Mouse (Mus musculus): ENCODE measurements at regions not wholly inside any gene's neighbourhood (a gene's known extent, or its start where the extent isn't known, plus 50 kb on each side); places are given as distances from the start of the nearest gene placed in this dataset.

DNA sequence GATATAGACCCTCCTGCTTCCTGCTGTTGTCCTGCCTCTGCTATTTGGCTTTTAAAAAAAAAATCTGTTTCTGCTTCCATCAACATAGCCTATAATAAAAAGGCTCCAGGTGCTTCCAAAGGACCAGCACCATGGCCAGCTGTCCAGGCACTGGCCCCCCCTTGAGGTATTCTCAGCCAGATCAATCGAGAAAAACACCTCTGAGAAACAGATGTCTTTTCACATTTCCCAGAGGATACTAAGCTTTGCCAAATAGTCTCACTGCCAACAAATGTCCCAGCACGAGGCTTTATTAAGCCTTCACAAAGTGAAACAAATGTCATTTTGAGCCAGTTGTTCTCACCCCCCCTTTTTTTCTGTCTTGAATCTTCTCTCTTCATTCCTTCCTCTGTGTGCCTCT is 2880.7 kb upstream of the 5930422O12Rik start:
- H3K9me3 ChIP-seq (replicated peaks; ENCODE audit: control insufficient read depth, low read length): no peaks in the 10 kb centered on the region
- no peak overlapping the region for H3K4me3 ChIP-seq (ENCODE audit: low read depth, low read length)
- DNase-seq (ENCODE audit: low spot score) (no peak), ATAC-seq (replicated peaks; ENCODE audit: insufficient number of reproducible peaks, low FRiP score, low TSS enrichment, low read depth) (no peak)
- no peaks in the 10 kb centered on the region for H3K27me3 ChIP-seq (ENCODE audit: control insufficient read depth, insufficient read depth, low read length)
- 39% methylated on average over 2 of the region's 2 CpGs for WGBS
- H3K9ac ChIP-seq (replicated peaks; ENCODE audit: low read length): no peak overlapping the region
- no peaks in the 10 kb centered on the region for H3K4me1 ChIP-seq (ENCODE audit: control insufficient read depth, insufficient read depth, low read length)
- no peaks in the 10 kb centered on the region for H3K36me3 ChIP-seq (replicated peaks; ENCODE audit: control insufficient read depth, insufficient read depth, low read depth, low read length)
- H3K4me2 ChIP-seq (ENCODE audit: low read depth, low read length): no peak overlapping the region
- no peak overlapping the region for H3K27ac ChIP-seq (replicated peaks; ENCODE audit: low read depth, low read length)

DNA sequence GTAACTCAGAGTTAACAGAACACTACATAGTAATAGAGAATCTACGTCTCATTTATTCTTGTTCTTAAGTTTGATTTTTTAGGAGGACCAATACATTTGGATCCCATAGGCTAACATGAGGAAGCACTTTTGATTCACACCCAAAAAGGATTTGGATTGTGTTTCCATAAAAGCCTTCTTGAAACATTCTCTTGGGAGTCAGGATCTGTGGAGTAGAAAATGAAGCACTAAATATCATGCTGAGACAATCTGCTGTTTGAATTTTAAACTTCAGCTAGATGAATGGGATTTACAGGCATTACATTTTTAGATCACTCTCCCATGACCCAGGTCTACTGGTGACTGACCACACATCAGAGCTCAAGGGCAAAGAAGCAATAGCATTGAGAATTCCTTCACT is 2877.5 kb upstream of the 5930422O12Rik start:
- Histone ChIP-seq H3K4me2 (ENCODE audit: low read depth, low read length) (no peak overlapping the region), H3K27me3 (ENCODE audit: control insufficient read depth, insufficient read depth, low read length) (no peaks in the 10 kb centered on the region), H3K9me3 (replicated peaks; ENCODE audit: control insufficient read depth, low read length) (no peaks in the 10 kb centered on the region), H3K4me1 (ENCODE audit: control insufficient read depth, insufficient read depth, low read length) (no peaks in the 10 kb centered on the region), H3K27ac (replicated peaks; ENCODE audit: low read depth, low read length) (no peak overlapping the region), H3K4me3 (ENCODE audit: low read depth, low read length) (no peak overlapping the region), H3K9ac (replicated peaks; ENCODE audit: low read length) (no peak overlapping the region), H3K36me3 (replicated peaks; ENCODE audit: control insufficient read depth, insufficient read depth, low read depth, low read length) (no peaks in the 10 kb centered on the region)
- DNase-seq (ENCODE audit: low spot score) (no peak), ATAC-seq (replicated peaks; ENCODE audit: insufficient number of reproducible peaks, low FRiP score, low TSS enrichment, low read depth) (no peak)
- WGBS: 86% methylated on average over 1 of the region's 1 CpGs

GRCm38 (mm10) chr8:30557429-30557828 is 2871.1 kb upstream of the 5930422O12Rik start:
- ATAC-seq (replicated peaks; ENCODE audit: insufficient number of reproducible peaks, low FRiP score, low TSS enrichment, low read depth): no peak
- no peaks in the 10 kb centered on the region for H3K36me3 ChIP-seq (replicated peaks; ENCODE audit: control insufficient read depth, insufficient read depth, low read depth, low read length)
- no peak overlapping the region for H3K4me2 ChIP-seq (ENCODE audit: low read depth, low read length)
- no peak overlapping the region for H3K27ac ChIP-seq (replicated peaks; ENCODE audit: low read depth, low read length)
- no peak overlapping the region for H3K4me3 ChIP-seq (ENCODE audit: low read depth, low read length)
- H3K27me3 ChIP-seq (ENCODE audit: control insufficient read depth, insufficient read depth, low read length): no peaks in the 10 kb centered on the region
- H3K9me3 ChIP-seq (replicated peaks; ENCODE audit: control insufficient read depth, low read length): no peaks in the 10 kb centered on the region
- no peak for DNase-seq (ENCODE audit: low spot score)
- H3K9ac ChIP-seq (replicated peaks; ENCODE audit: low read length): no peak overlapping the region
- H3K4me1 ChIP-seq (ENCODE audit: control insufficient read depth, insufficient read depth, low read length): no peaks in the 10 kb centered on the region

DNA sequence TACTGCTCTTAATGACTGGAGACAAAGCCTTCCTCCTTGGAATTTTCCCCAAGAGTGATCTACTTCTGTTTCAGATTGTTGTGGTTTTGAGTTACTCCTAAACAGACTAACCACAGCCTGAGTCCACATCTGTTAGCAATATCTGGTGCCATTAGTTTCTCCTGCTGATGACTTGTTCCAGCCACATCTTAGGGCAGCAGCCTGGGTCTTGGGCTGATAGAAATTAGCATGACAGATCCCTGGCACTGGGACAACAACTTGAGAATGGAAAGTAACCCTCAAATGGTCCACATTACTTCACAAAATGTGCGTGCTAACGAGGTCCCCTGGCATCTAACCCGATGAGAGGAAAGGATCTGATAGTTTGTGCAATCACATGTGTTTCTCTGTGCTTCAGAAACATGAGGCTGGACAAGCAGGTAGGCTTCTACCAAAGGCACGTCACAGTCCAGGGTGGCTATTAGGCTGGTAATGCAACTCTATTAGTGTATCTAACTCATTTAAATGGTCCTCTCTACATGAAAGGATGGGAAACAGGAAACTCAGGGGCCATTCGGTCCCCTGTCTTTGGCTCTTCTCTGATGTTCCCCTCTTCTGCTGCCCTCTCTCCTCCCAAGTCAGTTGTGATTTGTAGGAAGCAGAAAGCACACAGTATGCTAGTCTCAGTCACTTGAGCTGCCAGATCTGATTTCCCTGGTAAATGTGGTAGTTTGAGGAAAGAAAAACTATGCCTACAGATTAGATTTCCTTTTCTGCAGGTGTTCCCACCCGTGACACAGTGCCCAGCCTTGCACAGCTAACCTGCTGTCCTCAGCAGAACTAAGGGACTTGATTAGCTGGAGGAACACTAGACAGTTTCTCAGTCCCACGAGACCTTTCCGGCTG is 2866.9 kb upstream of the 5930422O12Rik start:
- Histone ChIP-seq H3K27ac (replicated peaks; ENCODE audit: low read depth, low read length) (no peak overlapping the region), H3K9me3 (replicated peaks; ENCODE audit: control insufficient read depth, low read length) (no peaks in the 10 kb centered on the region), H3K9ac (replicated peaks; ENCODE audit: low read length) (no peak overlapping the region), H3K4me3 (ENCODE audit: low read depth, low read length) (no peak overlapping the region), H3K27me3 (ENCODE audit: control insufficient read depth, insufficient read depth, low read length) (no peaks in the 10 kb centered on the region), H3K4me1 (ENCODE audit: control insufficient read depth, insufficient read depth, low read length) (no peaks in the 10 kb centered on the region), H3K4me2 (ENCODE audit: low read depth, low read length) (no peak overlapping the region), H3K36me3 (replicated peaks; ENCODE audit: control insufficient read depth, insufficient read depth, low read depth, low read length) (no peaks in the 10 kb centered on the region)
- 45% methylated on average over 8 of the region's 8 CpGs for WGBS
- DNase-seq (ENCODE audit: low spot score): peak; percentile 76
- ATAC-seq (replicated peaks; ENCODE audit: insufficient number of reproducible peaks, low FRiP score, low TSS enrichment, low read depth): peak; percentile 89

GRCm38 (mm10) chr8:30569799-30570198 is 2858.7 kb upstream of the 5930422O12Rik start:
- 79% methylated on average over 3 of the region's 3 CpGs for WGBS
- H3K4me1 ChIP-seq (ENCODE audit: control insufficient read depth, insufficient read depth, low read length): no peaks in the 10 kb centered on the region
- no peaks in the 10 kb centered on the region for H3K36me3 ChIP-seq (replicated peaks; ENCODE audit: control insufficient read depth, insufficient read depth, low read depth, low read length)
- H3K9me3 ChIP-seq (replicated peaks; ENCODE audit: control insufficient read depth, low read length): no peaks in the 10 kb centered on the region
- no peak overlapping the region for H3K4me3 ChIP-seq (ENCODE audit: low read depth, low read length)
- ATAC-seq (replicated peaks; ENCODE audit: insufficient number of reproducible peaks, low FRiP score, low TSS enrichment, low read depth) (no peak), DNase-seq (ENCODE audit: low spot score) (no peak)
- no peak overlapping the region for H3K4me2 ChIP-seq (ENCODE audit: low read depth, low read length)
- H3K27me3 ChIP-seq (ENCODE audit: control insufficient read depth, insufficient read depth, low read length): no peaks in the 10 kb centered on the region
- H3K9ac ChIP-seq (replicated peaks; ENCODE audit: low read length): no peak overlapping the region
- H3K27ac ChIP-seq (replicated peaks; ENCODE audit: low read depth, low read length): no peak overlapping the region

DNA sequence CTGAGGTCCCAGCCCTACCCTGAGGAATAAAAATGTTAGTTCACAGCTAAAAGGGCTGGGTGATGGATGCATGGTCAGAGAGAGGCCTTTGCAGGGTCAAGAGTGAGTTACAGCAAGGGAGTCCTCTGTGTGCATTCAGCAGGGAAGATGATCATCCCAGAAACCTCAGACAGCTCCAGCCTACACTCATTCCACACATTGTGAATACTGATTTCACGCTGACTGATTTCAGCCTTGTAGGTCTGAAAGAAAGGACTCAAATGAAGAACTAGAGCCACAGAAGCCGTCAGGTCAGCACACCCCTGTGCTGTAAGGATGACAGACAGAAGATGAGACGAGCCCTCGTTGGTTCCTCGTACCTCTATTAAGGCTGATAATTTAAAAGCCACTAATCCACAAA is 2858.0 kb upstream of the 5930422O12Rik start:
- no peaks in the 10 kb centered on the region for H3K4me1 ChIP-seq (ENCODE audit: control insufficient read depth, insufficient read depth, low read length)
- no peak for ATAC-seq (replicated peaks; ENCODE audit: insufficient number of reproducible peaks, low FRiP score, low TSS enrichment, low read depth)
- no peak overlapping the region for H3K4me2 ChIP-seq (ENCODE audit: low read depth, low read length)
- H3K36me3 ChIP-seq (replicated peaks; ENCODE audit: control insufficient read depth, insufficient read depth, low read depth, low read length): no peaks in the 10 kb centered on the region
- no peak overlapping the region for H3K9ac ChIP-seq (replicated peaks; ENCODE audit: low read length)
- no peaks in the 10 kb centered on the region for H3K27me3 ChIP-seq (ENCODE audit: control insufficient read depth, insufficient read depth, low read length)
- no peak for DNase-seq (ENCODE audit: low spot score)
- H3K4me3 ChIP-seq (ENCODE audit: low read depth, low read length): no peak overlapping the region
- H3K9me3 ChIP-seq (replicated peaks; ENCODE audit: control insufficient read depth, low read length): no peaks in the 10 kb centered on the region
- WGBS: 81% methylated on average over 5 of the region's 5 CpGs
- no peak overlapping the region for H3K27ac ChIP-seq (replicated peaks; ENCODE audit: low read depth, low read length)

GRCm38 (mm10) chr8:30587508-30587907 is 2841.0 kb upstream of the 5930422O12Rik start:
- Histone ChIP-seq H3K36me3 (replicated peaks; ENCODE audit: control insufficient read depth, insufficient read depth, low read depth, low read length) (no peaks in the 10 kb centered on the region), H3K4me2 (ENCODE audit: low read depth, low read length) (no peak overlapping the region), H3K4me3 (ENCODE audit: low read depth, low read length) (no peak overlapping the region), H3K27ac (replicated peaks; ENCODE audit: low read depth, low read length) (no peak overlapping the region), H3K27me3 (ENCODE audit: control insufficient read depth, insufficient read depth, low read length) (no peaks in the 10 kb centered on the region), H3K9me3 (replicated peaks; ENCODE audit: control insufficient read depth, low read length) (no peaks in the 10 kb centered on the region), H3K4me1 (ENCODE audit: control insufficient read depth, insufficient read depth, low read length) (no peaks in the 10 kb centered on the region), H3K9ac (replicated peaks; ENCODE audit: low read length) (no peak overlapping the region)
- 74% methylated on average over 5 of the region's 5 CpGs for WGBS
- ATAC-seq (replicated peaks; ENCODE audit: insufficient number of reproducible peaks, low FRiP score, low TSS enrichment, low read depth) (no peak), DNase-seq (ENCODE audit: low spot score) (no peak)

GRCm38 (mm10) chr8:30602421-30602820 is 2826.1 kb upstream of the 5930422O12Rik start:
- H3K9me3 ChIP-seq (replicated peaks; ENCODE audit: control insufficient read depth, low read length): no peaks in the 10 kb centered on the region
- no peak for ATAC-seq (replicated peaks; ENCODE audit: insufficient number of reproducible peaks, low FRiP score, low TSS enrichment, low read depth)
- no peak overlapping the region for H3K4me2 ChIP-seq (ENCODE audit: low read depth, low read length)
- H3K4me1 ChIP-seq (ENCODE audit: control insufficient read depth, insufficient read depth, low read length): no peaks in the 10 kb centered on the region
- no CpG with 5 or more reads among the region's 1 CpGs for WGBS
- H3K27me3 ChIP-seq (ENCODE audit: control insufficient read depth, insufficient read depth, low read length): no peaks in the 10 kb centered on the region
- H3K9ac ChIP-seq (replicated peaks; ENCODE audit: low read length): no peak overlapping the region
- H3K27ac ChIP-seq (replicated peaks; ENCODE audit: low read depth, low read length): no peak overlapping the region
- no peaks in the 10 kb centered on the region for H3K36me3 ChIP-seq (replicated peaks; ENCODE audit: control insufficient read depth, insufficient read depth, low read depth, low read length)
- DNase-seq (ENCODE audit: low spot score): peak; percentile 73
- no peak overlapping the region for H3K4me3 ChIP-seq (ENCODE audit: low read depth, low read length)
